Mouse (Mus musculus): Measurements from ENCODE around the gene Hnrnpm.
"Not testable (repeated sequence)": the region's sequence is repeated elsewhere in the genome, so short reads cannot be mapped to it uniquely, and the experiment has no call there.

Gene Hnrnpm

DNA sequence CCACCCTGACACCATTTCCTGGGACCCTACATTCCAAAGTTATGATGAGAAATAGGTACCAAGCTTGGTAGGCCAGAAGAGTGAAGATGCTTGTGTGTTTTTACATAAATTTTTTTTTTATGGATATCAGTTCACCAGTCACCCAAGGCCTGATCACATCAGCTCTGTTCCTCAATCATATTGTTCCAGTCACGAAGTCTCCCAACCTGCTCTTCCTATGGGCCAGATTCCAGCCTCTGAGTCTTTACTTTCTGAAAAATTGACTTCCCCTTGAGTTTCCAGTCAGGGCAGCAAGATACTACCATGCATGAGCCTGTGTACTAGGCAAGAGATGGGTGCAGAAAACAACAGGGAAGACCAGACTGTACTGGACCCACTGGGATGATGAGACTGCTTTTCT, at the start of gene Hnrnpm:
Gene Hnrnpm, minus strand, starts transcription at position 101 of the 400 bp plus-strand sequence.
- DNase-seq, result no peak

DNA sequence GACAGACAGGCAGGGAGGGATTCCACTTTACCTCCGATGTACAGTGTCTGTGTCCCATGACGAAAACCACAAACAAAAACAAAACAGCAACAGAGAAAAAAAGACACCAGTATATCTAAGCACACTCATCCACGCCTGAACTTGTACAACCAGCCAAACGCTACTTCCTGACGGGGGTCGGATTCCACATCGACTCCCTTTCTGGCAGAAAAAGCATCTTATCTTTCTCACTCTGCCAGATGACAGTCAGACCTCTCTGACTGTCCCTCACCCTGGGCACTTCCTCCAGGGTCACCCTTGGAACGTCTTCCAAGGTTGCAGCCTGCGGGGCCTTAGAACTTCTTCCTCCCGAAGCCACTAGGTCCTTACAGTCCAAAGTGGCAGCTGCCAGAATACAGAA, 46.9 kb upstream of the Hnrnpm start:
- not testable (repeated sequence) for DNase-seq

DNA sequence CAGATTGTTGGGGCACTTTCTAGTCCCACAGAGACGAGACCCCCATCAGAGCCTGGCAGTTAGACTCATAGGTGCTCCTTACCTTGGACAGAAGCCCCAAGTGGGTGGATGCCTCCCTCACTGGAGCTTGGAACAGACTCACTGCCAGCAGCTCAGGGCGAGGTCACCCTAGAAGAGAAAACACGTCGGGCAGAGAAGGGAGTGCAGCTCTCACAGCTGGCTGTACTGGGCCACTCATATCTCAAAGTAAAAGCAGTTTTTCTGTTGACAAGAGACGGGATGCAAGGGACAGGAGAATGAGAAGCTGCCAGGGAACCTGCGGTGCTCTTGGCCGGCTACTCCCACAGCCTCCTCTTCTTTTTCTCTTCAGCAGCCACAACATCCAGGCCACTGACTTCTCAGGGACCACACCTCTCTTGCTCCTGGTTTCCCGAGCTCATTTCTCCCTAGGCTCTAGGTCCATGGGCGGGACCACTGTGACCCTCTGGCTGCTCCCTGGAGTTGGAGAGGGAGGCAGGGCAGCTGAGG, 46.0 kb upstream of the Hnrnpm start:
- DNase-seq, result not testable (repeated sequence)

DNA sequence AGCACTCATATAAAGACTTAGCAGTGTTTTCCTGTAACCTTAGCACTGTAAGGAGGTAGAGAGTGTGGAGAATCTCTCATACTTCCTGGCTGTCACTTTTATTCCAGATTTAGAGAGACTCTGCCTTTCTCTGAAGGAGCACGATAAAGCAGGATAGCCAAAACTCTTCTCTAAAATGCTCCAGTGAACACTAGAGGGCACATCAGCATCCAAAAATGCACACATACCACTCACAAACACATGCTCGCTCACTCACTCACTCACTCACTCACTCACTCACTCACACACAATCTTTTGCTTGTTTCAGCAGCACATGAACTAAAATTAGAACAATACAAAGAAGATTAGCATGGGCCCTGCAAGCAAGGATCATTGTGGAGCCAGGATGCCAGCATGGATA, 42.6 kb upstream of the Hnrnpm start:
- DNase-seq, result no peak

DNA sequence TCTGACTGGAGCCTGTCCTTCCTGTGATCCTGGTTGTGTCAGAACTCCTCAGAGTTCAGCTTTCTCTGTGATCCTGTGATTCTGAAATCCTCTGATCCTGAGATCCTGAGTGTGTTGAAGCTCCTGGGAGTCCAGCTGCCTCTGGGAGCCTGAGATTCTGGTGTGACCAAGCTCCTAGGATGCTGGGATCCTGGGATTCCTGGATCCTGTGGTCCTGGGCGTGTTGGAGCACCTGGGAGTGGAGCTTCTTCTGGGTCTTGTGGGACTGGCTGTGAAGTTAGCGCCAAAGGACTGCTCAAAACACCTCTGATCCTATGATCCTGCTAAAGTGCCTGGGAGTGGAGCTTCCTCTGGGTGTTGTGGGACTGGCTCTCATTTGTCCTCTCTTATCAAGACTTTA, 41.7 kb upstream of the Hnrnpm start:
- no peak for DNase-seq

DNA sequence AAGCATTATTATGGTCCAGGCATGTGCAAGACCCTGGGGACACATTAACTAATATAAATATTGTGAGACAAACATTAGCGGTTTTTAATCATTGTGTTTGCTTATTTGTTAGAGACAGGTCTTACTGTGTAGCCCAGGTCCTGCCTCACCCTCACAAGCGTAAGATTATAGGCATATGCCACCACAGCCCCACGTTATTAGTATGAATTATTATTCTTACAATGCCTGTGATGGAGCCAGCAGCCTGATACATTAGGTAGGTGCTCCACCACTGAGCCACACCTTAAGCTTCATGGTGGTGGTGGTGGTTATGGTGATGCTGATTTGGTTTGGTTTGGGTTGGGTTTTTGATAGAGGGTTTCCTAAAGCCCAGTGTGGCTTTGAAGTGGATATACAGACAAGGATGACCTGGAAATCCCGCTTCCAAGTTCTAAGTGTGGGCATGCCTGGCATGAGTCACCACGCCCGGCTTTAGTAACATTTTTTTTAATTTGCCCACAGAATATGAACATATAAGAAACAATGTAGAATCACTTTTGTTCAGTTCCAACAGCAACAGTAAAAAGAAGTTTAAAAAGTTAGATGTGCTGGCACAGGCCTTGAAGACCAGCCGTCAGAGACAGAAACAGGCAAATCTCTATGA, 33.2 kb upstream of the Hnrnpm start:
- DNase-seq, result no peak

DNA sequence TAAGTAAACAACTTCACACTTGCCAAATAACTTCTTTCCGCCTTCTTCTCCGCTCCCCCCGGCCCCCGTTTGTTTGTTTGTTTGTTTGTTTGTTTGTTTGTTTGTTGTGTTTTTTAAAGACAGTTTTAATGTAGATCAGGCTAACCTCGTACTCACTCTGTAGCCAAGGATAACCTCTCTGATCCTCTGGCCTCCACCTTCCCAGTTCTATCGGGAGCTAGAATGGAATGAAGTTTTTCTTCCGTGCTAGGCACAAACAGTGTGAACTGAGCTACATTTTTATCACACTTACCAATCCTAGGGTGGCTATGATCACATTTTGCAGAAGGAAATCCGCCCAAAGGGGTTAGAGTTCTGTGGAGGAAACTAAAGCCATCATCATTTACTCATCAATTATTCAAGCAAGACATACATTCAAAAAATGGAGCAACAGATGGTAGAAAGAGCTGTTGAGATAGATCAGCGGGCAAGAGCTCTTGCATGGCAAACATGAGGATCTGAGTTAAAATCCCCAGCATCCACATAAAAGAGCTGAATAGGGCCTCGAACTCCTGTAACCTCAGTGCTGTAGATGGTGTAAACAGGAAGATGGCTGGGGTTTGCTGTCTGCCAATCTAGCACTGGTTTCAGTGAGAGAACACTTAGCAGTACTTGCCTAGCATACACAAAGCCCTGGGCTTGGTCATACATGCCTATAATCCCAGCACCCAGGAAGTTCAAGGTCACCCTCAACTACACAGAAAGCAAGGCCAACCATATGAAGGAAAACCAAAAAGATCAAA, 32.5 kb upstream of the Hnrnpm start:
- DNase-seq, result no peak

DNA sequence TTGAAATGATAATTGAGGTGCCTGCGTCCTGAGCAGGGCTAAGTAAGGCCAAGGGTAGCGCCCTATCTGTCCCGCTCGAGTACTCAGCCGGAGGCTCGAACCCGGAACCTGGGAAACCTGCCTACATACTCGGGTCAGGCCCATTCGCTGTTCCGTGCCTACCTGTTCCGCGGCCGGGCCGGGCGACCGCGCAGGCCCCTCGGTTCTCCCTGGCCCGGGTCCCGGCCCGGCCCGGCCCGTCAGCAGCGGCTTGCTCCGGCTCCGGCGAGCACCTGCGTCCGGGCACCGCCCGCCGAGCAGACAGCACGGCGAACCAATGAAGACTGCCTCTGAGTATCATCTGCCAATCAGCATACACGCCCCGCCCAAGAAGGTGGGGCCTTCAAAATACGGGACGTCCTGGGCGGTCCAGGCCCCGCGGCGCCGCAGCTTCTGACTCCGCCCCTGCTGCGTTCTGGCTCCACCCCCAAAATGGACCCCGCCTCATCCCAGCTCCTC, 31.8 kb upstream of the Hnrnpm start, which contains the start of gene March2:
Gene March2, minus strand, starts transcription at position 287 of the 498 bp plus-strand sequence.
- peak; percentile 97 for DNase-seq

DNA sequence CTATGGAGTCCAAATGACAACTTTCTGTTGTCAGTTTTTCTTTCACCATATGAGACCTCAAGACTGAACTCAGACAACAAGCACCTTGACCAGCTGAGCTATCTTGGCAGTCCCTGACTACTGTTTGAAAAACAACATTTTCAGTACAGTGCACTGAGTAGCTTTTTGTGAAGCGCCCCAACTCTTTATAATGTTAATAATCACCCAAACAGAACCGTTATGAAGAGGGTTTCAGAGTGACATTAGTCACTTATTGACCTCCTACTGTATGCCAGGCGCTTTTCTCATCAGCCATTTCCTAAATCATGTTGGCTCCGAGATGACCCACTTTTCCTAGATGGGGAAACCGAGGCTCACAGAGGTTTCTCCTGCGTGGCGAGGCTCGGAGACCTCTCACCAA, 31.3 kb upstream of the Hnrnpm start:
- DNase-seq, result no peak

DNA sequence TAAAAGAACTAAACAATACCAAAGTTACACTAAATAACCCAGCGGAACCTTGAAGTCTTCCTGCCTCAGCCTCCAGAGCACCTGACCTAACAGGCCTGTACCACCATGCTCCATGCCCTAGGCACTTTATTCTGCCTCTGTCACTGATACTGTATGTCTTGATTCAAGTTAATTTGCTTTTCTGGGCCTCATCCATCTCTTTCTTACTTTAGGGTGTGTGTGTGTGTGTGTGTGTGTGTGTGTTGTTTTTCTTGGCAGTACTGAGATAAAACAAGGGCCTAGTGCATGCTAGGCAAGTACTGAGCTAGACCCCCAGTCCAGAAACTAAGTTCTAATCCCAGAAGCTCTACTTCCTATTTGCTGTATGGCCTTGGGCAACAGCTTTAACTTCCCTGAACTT, 30.6 kb upstream of the Hnrnpm start:
- DNase-seq, result no peak

DNA sequence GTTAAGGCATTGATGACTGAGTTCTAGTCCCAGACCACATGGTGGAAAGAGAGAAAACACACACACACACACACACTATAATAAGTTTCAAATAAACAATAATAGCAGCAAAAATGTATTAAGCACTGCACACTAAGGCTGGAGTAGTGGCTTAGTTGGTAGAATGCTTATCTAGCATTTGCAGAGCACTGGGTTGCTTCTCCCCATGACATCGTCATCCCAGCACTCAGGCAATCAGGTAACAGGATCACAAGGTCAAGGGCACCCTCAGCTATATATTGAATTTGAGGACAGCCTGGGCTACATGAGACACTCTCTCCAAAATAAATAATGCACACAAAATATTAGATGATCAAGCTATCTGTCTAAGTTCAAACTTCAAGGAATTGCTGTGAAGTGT, 28.1 kb upstream of the Hnrnpm start:
- DNase-seq, result no peak

DNA sequence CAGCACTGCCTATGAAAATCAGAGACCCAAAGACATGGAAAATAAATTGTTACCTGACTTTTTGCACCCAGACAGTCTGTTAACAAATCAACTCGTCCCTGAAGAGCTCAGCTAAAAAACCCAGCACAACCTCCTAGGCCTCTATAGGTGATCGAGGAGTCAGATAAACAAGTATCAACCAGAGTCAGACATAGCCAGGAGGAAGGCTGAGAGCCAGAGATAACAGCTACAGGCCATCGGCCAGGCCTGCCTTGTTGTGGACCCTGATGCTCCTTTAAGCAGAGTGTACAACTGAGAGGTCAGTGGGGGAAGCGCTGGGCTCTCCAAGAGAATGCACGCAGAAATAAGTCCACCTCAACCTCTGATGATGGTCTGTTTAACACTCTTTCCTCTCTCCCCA, 26.6 kb upstream of the Hnrnpm start:
- no peak for DNase-seq

DNA sequence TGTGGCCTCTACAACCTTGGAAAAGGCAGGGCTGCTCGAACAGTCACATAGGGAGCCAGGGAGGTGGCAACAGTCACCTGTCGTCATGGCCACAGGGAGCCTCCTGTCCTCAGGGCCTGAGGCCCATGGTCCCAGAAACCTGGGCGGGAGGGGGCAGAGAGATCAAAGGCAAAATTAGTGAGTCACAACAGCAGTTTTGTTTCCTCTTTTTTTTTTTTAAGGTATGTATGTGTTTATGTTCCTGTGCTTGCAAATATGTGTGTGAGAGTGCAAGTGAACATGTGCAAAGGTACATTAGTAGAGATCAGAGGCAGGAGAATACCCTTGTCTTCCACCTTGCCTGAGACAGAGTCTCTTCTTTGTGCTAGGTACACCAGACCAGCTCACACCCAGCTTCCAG, 23.2 kb upstream of the Hnrnpm start:
- no peak for DNase-seq

DNA sequence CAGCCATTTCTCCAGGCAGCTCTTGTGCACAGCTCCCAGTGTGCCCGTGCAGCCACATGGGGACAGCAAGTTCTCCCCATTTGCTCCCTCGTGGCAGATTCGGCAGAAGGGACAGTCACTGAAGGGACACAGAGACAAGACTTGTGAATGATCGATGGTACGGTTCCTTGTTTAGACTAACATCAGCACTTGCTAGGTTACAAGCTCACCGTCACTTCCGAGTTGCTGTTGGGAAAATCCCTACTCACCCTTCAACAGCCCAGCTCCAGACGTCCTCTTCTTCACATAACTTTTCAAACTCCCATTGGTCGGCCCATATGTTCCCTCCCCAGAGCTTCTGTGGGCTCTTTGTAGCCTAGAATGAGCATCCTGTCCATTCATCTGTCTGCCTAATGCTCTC, 16.4 kb upstream of the Hnrnpm start:
- no peak for DNase-seq

DNA sequence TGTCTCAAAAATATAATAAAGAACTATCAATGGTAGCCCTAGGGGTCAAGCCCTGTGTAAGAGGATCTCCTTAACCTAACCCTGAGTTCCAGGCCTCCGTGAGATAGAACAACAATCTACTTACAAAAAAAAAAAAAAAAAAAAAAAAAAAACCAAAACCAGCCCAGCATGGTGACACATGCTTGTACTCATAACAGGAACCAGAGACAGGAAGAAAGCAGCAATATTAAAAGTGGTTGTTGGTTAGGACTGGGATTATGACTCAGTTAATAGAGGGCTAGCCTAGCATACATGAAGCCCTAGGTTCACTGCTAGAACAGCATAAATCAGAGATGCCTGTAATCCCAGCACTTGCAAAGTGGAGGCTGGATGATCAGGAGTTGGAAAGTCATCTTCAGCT, 15.5 kb upstream of the Hnrnpm start:
- no peak for DNase-seq

DNA sequence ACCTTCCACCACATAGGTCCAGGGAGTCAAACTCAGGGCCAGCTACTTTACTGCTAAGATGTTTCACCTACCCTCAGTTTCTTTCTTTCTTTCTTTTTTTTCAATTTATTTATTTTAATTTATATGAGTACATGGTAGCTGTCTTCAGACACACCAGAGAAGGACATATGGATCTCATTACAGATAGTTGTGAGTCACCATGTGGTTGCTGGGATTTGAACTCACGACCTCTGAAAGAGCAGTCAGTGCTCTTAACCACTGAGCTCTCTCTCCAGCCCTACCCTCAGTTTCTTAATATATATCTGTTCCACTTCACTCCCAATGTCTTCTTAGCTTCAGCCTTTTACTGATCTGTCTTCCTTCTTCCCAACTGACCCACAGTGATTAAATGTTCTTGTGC, 8.8 kb upstream of the Hnrnpm start:
- DNase-seq, result no peak

DNA sequence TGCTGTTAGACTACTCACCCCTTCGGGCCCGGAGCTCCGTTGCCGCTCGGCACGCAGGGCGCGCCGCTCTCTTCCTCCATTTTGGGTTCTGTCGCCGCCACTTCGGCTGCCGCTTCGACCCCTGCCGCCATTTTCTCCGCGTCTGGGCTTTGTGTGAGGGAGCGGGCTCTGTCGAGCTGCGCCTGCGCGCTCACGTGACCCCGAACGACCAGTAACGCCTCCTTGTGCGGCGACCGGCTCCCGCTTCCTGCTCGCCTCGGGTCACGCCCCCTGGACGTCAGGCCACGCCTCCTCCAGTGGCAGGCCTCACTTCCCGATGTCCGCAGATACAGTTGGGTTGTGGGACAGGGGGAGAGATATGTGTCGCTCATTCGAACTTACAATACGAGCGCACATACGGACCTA, 1.4 kb downstream of the Hnrnpm start:
- DNase-seq, result peak; percentile 99

DNA sequence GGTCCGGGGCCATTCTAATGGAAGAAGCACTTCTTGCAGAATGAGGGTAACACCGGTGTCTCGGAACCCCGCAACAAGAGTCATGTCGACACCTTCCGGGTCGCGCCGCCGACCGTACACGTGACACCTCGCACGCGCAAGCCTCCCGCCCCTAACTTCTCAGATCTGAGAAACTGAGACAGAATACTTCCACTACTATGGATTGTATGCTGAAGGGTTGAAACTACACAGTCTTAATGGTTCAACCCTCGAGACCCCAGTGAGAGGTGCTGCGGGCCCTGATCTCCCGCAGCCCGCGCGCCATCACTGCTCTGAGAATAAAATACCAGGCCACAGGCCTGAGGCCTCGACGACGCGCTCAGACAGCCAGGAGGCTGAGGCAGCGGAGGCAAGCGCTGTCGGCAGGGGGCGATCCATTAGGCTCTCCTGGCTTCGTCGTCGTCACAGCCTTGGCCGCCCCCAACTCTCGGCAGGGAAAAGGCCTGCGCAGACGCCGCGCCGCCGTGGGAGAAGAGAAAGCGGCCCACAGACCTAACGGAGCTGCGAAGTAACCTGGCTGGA, 1.9 kb downstream of the Hnrnpm start:
- peak; percentile 74 for DNase-seq

DNA sequence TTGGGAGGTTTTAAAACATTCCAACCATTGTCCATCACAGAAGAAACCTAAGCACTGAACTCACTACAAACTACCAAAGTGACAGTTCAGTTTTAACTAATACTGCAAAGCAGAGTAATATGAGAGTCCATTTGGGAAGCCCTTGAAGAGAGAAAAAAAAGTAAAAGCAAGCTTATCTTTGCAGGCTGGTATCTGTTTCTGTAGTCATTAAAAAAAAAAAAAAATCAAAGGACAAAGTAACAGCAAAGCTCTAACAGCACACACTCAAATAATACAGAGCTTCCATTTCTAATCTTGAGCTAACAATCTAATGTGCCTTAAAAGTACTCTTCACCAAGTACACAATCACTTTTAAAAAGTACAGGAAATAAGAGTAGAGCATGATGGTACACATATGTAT, 4.9 kb downstream of the Hnrnpm start:
- no peak for DNase-seq

DNA sequence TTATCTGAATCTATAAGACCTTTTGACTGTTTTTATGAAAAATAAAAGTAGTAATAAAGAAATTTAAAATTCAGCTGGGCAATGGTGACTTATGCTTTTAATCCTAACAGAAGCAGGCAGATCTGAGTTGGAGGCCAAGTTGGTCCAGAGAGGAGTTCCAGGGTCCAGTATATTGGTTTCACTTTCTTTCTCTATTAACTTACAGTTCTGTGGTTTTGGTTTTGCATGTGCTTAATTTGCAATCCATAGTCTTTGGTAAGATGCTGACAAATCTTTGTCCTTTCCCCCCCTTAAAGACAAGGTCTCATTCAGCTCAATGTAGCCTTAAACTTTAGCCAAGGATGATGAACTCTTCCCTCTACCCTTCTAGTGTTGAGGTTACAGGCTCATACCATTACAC, 7.9 kb downstream of the Hnrnpm start:
- DNase-seq, result no peak

DNA sequence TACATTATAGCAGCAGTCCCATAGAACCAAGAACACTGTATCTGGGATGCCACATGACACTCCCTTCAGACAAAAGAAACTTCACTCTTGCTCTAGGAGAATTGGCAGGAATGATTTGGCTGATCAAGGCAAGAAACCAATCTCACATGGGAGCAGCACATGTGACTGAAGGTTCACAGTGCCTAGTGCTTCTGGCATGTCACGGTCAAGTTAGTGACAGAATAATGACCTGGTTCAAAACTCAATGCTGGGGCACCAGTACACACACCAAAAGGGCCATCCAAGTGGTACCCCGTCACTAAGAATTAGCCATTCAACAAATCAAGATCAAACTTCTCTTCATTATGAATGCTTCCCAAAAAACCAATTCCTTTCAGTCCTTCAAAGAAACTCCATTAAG, 10.6 kb downstream of the Hnrnpm start:
- no peak for DNase-seq

DNA sequence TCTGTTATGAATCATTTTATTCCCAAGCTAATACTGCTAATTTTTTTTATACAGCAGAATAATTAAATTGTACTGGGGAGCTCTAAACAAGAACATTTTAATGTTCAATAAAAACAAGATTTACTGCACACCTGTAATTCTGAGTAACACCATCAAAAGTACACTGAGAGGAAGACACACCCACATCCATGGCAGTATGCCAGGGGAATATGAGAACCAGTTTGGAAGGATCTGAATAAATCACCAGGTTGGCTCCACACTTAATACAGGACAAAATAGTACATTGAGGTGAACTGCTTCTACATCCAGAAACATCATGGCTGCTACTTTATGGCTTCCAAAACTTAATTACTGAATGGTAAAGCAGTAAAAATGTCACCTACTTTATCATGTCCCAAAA, 11.2 kb downstream of the Hnrnpm start:
- DNase-seq, result no peak

DNA sequence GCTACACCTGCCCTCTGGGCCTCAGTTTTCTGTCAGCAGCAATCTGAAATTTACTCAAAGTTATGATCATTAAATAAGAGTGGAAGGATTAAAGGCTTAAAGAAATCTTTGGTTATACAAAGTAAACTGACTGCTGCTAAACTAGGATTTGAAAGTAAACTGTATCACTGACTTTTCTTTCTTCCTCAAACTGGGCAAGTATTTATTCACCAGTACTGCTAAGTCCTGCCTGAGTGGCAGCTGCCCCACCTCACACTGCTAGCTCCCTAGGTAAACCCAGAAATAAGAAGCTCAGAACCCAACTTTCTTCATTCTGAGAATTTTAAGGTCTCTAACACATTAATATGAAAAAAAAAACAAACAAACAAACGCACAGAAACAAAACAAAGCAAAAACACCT, 12.8 kb downstream of the Hnrnpm start:
- DNase-seq, result no peak

DNA sequence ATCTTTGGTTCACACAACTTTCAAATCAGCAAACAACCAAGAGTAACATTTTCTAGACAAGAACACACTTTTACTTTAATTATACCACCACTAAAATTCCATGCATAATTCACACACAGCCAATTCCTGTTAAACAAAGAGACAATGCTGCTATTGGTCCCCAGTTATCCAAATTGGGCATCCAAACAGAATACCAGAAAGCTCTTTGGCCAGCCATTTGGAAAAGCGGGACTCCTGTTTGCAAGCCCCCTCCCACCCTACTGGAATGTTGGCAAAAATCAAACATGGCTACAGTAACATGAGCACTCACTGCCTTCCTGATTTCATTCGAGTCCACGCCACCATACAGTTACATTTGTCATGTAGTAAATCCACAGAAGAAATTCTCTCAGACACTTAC, 17.0 kb downstream of the Hnrnpm start:
- no peak for DNase-seq

All from thymus, postnatal 25 days (tissue).